Mouse (Mus musculus): ENCODE data around the gene C1qtnf5. TPM values are rescaled to one million over a fixed set of nuclear protein-coding genes. Genes with fewer than 3 reads are reported as not detected.

The C1qtnf5 gene
- total RNA-seq, 2 experiments from 2014 or later = 15.5 to 21.3 TPM

DNA sequence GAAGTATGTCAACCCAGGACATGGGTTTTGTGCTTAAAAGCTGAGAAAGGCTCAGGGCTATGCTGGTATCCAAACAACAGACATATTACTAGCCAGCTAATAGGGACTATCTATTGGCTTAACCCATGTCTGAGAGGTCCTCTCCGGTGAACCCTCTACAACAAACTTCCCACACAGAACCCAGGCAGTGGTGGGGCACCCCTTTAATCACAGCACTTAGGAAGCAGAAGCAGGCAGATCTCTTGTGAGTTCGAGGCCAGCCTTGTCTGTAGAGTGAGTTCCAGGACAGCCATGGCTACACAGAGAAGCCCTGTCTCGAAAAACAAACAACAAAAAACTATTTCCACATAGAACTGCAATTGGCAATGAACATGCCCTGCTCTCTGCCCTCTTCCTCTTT is 19.7 kb downstream of the C1qtnf5 start:
- intact Hi-C loops (cut with DNase I) = loop anchor here (1.0 to 5.0 kb wide), 3 partner anchors 56 to 266 kb away; no protein-coding TSS in a partner anchor
- no peak for DNase-seq

- DNase-seq = no peak
- intact Hi-C loops (cut with DNase I) = loop anchor here (5.0 kb wide), 2 partner anchors 55 to 265 kb away; no protein-coding TSS in a partner anchor
Observed at GRCm38 (mm10) chr9:44127351-44127801, 20.3 kb downstream of the C1qtnf5 start.

DNA sequence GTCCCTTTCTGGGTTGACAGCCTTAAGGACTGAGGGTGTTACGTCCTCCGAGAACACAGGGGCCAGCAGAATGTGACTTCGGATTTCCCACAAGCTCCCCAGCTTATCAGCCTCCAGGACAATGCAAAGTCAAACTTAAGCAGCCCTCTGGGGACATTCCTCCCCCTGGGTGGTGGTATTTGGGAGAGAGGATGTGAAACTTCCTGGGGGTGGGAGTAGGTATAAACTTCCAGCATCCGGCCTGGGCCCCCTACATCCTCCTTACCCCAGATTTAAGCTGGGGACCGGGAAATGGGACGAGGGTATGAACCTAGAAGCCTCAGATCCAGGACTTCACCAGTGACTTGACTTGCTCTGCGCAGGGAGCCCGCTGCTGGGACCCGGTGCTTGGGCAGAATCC is 22.6 kb downstream of the C1qtnf5 start:
- DNase-seq = no peak
- intact Hi-C loops (cut with DNase I) = loop anchor here (5.0 kb wide), 2 partner anchors 53 to 263 kb away; no protein-coding TSS in a partner anchor

GRCm38 (mm10) chr9:44130034-44130433 is 23.0 kb downstream of the C1qtnf5 start:
- peak; percentile 87 to 88 for DNase-seq
- intact Hi-C loops (cut with DNase I) = no loop called here

GRCm38 (mm10) chr9:44130581-44131275 is 23.7 kb downstream of the C1qtnf5 start:
- peak; percentile 72 to 75 for DNase-seq
- intact Hi-C loops (cut with DNase I) = no loop called here

- intact Hi-C loops (cut with DNase I) = no loop called here
- no peak for DNase-seq
Observed at GRCm38 (mm10) chr9:44131276-44131590, 24.2 kb downstream of the C1qtnf5 start.

DNA sequence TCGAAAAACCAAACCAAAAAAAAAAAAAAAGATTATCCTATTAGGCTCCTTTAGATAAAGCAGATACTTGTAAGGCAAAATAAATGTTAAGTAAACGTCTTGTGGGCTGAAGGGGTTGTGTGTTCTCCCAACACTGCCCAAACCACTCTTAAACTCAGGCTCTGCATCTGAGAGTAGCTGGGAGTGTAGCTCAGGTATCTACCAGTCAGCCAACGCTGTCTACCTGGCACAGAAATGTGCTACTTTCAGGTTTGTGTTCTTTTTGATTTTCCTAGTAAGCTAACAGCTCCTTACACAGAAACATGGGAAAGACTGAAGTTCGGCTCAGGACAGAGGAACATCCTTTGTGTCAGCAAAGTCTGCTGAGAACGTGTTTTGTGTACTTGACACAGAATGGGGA is 25.2 kb downstream of the C1qtnf5 start:
- DNase-seq = no peak
- intact Hi-C loops (cut with DNase I) = no loop called here

DNA sequence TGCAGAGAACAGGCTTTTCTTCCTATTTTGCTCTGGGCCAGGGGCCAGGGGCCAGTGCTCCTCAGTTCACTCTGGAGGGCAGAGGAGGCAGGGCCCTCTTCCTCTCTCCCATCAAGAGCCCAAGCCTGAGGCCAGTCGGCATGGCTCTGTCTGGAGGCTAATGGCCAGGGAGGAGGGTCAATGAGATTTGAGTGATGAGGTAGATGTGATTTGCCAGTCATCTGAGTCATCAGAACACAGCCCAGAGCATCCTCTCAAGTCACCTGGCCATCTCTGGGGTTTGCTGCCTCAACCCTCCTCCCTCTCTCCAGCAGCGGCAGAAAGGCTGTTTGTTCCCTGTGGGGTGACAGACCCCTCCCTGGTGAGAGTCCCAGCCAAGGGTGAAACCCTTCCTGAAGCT is 26.2 kb downstream of the C1qtnf5 start:
- no peak for DNase-seq
- intact Hi-C loops (cut with DNase I) = no loop called here

- intact Hi-C loops (cut with DNase I) = no loop called here
- peak; percentile 76 to 77 for DNase-seq
Observed at GRCm38 (mm10) chr9:44134101-44134850, 27.2 kb downstream of the C1qtnf5 start, which contains the start of gene Mcam. Mcam (plus strand) TSS chr9:44134469.

DNA sequence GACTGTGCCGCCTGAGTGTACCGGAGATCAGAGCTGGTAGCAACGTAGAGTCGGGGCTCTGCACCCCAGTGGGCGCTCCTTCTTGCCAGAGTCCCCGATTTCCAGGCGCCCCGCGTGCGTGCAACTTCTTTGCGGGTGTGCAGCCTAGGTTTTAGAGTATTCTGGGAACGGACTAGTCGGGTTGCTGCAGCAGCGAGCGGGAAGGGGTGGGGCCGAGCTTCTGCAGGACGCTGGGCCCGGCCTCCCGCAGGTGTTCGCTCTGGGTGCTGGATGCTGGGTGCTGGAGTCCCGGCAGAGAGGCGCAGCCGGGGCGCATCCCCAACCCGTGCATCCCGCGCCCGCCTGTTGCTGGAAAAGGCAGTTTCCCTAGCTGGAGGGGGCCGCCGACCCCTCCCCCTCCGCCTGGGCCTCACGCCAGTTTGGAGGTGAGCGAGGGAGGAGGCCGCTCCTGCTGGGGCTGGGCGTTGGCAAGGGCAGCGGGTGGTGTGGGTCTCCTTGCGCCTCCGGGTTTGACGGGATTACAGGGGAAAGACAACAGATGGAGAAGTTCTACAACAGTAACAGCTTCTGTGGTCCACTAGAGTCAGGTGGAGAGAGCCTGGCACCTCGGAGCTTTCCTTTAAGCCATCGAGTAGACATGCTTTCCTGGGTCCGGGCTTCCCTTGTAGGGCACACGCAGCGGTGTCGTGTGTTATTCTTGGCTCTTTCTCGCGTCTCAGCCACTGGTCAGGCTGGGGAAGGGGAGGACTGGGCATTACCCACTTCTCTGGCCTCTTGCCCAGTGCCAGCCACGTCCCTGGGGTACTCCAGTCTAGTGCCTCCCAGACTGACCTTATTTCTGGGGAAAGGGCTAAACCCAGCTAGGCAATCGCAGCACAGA is 28.0 kb downstream of the C1qtnf5 start:
- peak; percentile 73 to 76 for DNase-seq
- intact Hi-C loops (cut with DNase I) = no loop called here

- intact Hi-C loops (cut with DNase I) = no loop called here
- no peak for DNase-seq
Observed at GRCm38 (mm10) chr9:44135731-44136411, 28.8 kb downstream of the C1qtnf5 start.

- intact Hi-C loops (cut with DNase I) = no loop called here
- no peak for DNase-seq
Observed at GRCm38 (mm10) chr9:44137846-44138245, 30.8 kb downstream of the C1qtnf5 start.

GRCm38 (mm10) chr9:44141951-44142350 is 34.9 kb downstream of the C1qtnf5 start:
- DNase-seq = no peak
- intact Hi-C loops (cut with DNase I) = no loop called here

DNA sequence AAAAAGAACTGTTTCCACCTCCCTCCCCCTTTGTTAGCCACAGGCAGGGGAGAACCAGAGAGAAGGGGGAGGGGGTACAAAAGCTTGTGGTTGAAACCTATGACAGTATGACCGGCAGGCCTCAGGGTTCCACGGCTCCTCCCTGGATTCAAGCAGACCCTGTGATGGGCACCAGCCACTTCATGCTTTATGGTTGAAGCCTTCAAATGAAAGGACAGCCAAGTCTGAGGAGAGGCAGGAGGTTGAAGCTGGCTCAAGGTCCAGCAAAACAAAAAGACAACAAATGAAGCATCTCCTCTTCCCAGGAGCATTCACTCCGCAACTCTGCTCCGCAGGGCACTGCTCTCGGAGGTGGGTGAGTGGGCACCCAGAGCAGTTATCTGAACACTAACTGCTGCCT is 36.4 kb downstream of the C1qtnf5 start:
- intact Hi-C loops (cut with DNase I) = no loop called here
- no peak for DNase-seq

- peak; percentile 45 to 46 for DNase-seq
- intact Hi-C loops (cut with DNase I) = no loop called here
Observed at GRCm38 (mm10) chr9:44144023-44144717, 37.1 kb downstream of the C1qtnf5 start.

GRCm38 (mm10) chr9:44144718-44145060 is 37.6 kb downstream of the C1qtnf5 start:
- intact Hi-C loops (cut with DNase I) = no loop called here
- peak in 1 of 2 experiments; percentile 7 for DNase-seq

GRCm38 (mm10) chr9:44147290-44147689 is 40.2 kb downstream of the C1qtnf5 start:
- intact Hi-C loops (cut with DNase I) = no loop called here
- peak; percentile 54 to 74 for DNase-seq

Measured in heart, postnatal 10 days (tissue).